Mouse (Mus musculus): ENCODE data around the gene Rbpjl.

Rbpjl gene

DNA sequence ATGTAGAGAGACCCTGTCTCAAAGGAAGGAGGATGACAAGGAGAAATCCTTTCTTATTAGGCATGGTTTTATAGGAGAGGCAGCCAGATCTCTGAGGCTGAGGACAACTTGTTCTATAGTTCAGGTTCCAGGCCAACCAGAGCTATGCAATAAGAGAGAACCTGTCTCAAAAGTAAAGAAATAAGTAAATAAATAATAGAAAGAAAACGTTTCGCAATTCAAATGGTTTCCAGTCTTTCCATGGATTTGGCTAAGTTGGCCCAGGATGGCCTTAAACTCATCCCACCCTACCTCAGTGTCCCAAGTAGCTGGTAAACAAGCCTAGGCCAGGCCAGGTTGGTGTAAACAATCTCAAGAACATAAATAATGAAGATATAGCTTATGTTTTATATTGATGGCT lies 41.8 kb downstream of the Rbpjl start:
- in situ Hi-C loops (cut with MboI, MseI): no loop called here

DNA sequence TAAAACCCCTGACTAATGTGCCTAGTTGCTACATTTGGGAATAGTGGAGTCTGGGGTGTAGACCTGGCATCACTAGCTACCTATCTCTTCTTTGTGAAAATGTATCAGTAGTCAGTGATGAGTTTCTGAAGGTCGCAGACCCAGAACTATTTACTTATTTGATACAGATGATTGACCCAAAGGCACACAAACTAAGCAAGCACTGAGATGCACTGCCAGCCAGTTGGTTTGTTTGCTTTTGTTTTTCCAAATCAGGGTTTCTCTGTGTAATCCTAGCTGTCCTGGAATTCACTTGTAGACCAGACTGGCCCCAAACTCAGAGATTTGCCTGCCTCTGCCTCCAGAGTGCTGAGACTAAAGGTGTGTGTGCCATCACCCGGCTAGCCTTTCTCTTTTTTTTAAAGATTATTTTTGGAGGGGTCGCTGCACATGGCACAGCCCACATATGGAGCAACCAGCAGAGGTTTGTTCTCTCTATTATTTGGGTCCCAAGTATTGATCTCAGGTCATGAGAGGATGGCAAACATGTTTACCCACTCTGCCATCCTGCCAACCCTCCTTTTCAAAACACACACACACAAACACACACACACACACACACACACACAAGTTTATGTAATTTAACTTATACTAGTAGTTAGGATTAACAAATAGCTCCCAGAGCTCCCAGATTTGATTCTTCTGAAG lies 42.6 kb downstream of the Rbpjl start:
- in situ Hi-C loops (cut with MboI, MseI): no loop called here

DNA sequence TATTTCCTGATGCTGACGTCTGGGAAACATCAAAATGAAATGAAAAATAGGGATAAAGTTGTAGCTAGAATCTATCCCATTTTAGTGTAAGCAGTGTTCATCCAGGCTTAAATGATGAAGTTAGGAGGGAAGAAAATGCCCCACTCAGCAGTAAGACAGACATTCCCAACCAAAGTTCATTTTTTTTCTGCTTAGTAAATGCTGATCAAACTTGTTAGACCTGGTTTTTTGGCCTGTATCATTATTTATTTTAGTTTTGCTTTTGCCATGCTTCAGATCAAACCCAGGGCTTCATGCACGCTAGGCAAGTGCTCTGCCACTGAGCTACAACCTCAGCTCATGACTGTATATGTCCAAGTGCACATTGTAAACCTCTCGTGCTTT lies 43.1 kb downstream of the Rbpjl start:
- in situ Hi-C loops (cut with MboI, MseI): no loop called here

DNA sequence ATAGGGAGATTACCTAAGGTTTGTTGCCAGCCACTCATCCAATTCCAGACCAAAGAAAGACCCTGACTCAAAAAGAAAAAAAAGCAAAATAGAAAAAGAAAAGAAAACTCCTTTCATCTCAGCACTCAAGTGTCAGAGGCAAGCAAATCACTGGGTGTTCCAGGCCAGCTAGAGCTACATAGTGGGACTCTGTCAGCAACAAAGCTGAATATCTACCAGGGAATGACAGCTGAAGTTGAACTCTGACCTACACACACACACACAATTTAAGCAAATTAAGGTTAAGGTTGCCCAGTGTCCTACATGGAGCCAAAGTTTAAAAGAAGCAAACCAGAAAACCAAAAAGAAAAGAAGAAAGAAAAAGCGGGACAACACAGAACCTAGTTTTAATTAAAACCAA lies 45.2 kb downstream of the Rbpjl start:
- in situ Hi-C loops (cut with MboI, MseI): no loop called here

DNA sequence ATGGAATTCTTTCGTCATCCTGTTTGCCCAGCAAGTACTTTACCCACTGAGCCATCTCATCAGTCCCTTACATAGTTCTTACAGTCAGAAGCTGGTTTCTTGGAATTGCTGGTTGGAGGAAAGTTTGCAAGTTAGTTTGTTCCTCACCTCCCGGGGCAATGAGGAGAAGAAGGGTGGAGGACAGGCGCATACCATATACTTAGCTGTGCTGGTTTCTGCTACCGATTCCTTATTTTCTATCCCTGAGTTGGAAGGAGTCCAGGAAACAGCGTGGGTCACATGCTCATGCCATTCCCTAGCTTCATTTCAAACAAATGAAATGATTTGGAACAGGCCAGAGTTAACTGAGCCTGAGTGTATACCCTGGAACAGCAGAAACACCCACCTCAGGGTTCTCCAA lies 46.0 kb downstream of the Rbpjl start:
- in situ Hi-C loops (cut with MboI, MseI): no loop called here

DNA sequence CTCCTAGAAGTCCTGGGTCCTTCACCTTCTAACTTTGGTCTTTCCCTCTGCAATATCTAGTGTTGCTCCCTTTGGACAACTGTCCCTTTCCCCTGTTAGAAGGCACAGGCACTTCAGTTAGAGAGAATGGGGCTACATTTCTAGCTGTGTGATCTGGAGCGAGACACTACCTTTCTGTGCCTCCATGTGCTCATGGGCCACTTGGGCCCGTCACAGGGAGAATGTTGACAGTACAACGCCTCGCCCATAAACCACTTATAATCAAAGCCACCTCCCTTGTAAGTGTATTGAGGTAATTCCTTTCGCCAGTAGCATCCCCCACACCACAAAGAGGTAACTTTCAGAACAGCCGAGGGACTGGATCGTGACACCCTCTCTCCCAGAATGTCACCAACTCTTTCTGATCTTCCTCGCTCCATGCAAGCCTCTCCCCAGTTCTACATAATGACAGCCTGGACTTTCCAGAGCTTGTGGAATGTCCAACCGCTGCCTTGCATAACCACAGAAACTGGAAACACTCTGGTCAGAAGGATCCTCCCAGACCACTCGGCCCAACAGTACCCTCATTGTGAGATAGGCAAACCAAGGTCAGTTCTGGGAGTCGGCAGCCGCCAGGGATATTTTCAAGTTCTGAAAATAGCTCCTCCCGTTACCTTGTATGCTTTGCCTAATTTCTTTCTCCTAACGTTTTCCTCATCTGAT lies 46.6 kb downstream of the Rbpjl start:
- in situ Hi-C loops (cut with MboI, MseI): no loop called here

DNA sequence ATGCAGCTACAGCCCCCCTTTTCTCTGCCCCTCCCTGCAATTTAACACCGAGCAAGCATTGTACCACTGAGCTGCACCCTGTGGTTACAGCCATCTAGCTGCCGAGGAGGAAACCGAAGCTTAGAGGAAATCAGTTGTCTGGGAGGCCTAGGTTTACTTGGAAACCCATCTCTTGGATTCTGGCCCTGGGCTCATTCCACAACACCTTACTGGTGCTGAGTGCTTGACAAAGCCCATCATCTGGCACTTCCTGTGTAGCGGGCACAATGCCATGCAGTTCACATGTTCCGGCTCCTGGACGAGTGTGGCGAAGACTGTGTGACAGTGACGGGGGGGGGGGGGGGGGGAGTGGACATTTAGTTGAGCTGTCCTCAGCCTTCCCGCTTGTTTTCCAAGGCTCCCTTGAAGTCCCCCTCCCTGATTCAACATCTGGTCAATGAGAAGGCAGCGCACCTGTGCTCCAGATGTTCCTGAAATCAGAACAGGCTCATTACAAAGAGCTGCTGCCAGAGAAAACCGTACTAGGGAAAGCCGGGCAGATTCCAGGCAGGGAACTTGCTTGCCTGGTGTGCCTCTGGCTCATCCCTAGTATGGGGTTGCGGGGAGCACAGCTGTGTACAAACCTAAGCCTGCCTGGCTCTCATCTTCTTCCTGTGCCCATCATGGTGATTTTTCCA lies 49.2 kb downstream of the Rbpjl start:
- in situ Hi-C loops (cut with MboI, MseI): no loop called here

DNA sequence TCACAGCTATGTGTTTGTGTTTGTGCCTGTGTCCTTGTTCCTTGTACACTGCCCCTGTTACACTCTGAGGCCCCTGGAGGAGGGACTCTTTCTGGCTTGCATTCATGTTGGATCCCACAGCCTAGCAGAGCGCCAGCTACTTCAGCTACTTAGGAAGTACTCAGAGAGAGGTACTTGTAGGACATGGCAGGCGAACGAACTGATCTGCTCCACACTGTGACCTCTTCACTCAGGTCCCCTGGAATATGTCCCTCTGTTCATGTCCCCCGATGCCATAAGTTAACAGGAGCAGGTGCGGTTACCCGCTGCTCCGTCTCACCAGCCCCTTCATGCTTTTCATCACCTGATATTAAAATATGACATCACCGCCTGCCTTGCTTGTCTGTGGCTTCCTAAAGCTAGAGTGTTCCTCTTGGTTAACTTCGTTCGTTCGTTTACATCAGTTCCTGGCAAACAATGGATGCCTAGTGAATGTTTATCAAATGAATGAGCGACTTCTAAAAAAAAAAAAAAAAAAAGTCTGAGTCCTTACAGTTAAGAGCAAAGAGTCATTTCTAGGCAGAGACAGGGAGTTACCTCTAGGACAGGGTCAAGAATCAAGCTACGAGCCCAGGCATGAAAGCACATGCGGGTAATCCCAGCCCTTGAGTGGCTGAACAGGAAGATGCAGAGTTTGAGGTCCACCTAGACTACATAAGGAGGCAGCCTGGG lies 50.3 kb downstream of the Rbpjl start:
- in situ Hi-C loops (cut with MboI, MseI): no loop called here

DNA sequence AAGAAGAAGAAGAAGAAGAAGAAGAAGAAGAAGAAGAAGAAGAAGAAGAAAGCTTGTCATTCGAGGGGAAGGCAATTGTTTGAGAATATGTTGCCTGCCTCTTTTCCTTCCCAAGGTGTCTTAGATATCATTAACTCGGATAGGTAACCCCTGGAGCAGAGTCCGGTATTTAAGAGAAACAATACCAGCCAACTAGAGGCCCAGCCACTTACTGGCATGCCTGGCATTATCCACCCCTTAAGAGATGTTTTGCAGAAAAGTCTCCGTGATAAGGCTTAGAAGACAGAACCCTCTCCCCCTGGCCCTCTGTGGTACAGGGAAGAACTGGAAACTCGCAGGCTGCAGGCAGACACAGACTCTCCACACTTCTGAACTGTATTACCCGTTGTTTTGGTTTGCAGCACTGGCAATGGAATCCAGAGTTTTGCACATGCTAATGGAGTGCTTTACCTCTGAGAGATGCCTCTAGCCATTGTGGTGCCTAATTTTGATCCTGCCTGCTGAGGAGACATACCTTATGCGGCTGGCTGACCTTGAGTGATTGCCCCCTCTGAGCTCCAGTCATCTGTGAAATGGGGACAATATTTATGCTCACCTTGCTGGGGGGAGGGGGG lies 51.1 kb downstream of the Rbpjl start:
- in situ Hi-C loops (cut with MboI, MseI): no loop called here

DNA sequence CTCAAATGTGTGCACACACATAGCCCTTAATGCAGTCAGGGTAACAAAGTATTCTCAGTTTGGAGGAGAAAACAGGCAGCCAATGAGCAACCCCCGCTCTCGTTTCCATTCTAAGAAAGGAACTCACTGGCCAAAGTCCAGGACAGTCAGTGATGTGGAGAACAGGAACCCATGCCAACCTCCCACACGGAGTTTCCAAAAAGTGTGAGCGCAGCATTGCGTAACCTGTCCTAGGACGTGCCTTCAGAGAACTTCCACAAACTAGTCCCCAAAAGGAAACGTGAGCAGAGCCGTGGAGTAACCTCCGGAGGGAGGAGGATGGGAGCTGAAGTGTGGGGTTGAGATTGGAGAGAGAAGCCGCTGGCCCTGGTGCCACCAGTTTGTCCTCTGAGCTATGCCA lies 51.9 kb downstream of the Rbpjl start:
- in situ Hi-C loops (cut with MboI, MseI): no loop called here

DNA sequence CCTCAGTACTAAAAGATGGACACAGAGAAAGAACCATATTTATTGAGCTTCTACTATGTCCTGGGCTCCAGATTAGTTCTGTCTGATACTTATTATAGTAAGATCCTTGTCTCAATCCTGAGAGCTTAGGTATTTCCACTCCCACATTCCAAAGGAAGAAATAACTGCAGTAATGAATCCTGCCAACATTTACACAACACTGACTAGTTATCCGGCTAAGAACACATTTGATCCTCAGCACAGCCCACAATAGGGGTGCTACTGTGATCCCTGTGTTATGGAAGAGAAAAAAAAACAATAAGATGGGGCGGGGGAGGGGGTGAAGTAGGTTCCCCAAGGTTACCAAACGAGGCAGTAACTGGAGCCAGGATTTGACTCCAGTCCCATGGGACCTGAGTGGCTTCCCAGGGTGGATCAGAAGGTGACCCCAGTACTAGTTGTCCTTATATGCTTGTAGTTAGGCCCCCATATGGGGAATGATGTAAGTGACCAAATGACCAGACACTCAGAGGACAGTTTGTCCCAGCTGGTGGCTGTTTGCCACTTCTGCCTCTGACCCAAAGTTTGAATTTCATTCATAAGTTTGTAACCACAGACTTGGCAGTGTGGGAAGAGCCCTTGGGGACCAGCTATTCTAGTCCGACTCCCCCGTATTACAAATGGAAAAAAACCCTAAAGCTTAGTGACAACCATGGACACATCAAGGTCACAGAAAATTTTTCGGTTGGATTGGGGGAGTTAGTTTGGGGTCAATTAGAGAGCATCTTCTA lies 52.7 kb downstream of the Rbpjl start:
- in situ Hi-C loops (cut with MboI, MseI): no loop called here

DNA sequence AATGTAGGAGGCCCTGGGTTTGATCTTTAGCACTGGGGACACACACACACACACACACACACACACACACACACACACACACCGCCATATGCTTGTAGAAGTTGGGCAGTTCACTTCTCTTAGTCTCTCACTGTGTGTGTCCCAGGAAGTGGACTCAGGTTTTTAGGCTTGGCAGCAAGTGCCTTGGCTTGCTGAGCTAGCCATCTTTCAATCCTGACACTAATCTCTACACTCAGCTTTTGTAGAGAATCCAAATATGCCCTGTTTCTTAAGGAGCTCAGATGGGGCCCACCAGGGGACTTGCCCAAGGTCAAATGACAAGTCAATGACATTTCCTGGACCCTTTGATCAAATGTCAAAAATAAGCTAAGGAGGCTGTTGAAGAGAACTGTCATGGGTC lies 53.5 kb downstream of the Rbpjl start:
- in situ Hi-C loops (cut with MboI, MseI): no loop called here

DNA sequence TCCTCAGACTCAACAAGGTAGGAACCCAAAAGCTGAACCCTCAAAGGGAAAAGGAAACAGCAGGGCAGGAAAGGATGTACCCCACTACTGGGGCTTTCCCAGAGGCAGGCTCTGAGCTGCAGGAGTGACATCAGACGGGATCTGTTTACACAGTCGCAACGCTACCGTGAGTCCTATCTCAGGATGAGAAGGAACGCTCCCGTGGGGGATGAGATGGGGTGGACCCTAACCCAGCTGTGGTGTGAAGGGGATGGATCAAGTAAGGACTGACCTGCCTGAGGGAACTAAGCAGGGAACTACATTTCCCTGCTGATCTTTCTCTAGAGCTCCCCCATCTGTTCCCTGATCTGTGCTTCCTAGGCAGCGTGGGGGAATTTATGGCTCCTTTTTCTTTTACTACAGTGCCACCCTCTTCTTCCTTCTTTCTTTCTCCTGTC lies 53.9 kb downstream of the Rbpjl start, which contains the start of gene Sys1:
Sys1 (plus strand) TSS at position 101 of the 437 bp plus-strand sequence.
- in situ Hi-C loops (cut with MboI, MseI): no loop called here

DNA sequence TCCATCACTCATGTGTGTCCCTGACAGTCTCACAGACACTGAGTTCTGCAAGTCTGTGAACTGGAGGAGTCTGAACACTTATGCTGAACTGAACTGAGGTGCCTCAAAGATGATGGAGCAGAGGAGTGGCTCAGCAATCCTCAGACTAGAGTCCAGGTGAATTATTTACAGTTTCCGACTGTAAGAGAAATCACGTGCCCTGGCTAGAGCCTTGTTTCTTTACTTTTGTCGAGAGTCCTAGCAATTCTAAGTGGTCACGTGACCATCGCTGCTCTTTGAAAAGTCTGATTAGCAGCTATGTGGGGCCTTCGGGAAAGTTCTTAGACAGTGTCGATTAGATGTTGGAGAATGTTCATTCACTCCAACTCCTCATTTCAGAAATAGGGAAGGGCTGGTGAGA lies 55.0 kb downstream of the Rbpjl start:
- in situ Hi-C loops (cut with MboI, MseI): no loop called here

DNA sequence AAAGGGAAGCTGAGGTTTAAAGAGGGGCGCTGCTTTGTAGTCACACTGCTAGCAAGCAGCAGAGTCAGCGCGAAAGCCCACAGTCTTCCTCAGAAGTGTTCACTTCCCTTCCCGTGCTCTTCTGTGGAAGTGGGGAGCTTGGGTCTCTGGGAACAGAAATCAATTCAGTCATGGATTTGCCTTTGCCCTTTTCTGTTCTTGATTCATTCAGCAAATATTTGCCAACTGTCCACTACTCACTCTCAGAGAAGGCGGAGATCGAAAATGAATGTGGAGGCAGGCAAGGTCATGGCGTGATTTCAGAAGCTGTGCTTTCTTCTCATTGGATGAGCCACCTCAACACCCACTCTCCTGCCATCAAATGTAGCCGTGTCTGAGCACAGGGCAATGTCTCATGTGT lies 55.6 kb downstream of the Rbpjl start:
- in situ Hi-C loops (cut with MboI, MseI): no loop called here

DNA sequence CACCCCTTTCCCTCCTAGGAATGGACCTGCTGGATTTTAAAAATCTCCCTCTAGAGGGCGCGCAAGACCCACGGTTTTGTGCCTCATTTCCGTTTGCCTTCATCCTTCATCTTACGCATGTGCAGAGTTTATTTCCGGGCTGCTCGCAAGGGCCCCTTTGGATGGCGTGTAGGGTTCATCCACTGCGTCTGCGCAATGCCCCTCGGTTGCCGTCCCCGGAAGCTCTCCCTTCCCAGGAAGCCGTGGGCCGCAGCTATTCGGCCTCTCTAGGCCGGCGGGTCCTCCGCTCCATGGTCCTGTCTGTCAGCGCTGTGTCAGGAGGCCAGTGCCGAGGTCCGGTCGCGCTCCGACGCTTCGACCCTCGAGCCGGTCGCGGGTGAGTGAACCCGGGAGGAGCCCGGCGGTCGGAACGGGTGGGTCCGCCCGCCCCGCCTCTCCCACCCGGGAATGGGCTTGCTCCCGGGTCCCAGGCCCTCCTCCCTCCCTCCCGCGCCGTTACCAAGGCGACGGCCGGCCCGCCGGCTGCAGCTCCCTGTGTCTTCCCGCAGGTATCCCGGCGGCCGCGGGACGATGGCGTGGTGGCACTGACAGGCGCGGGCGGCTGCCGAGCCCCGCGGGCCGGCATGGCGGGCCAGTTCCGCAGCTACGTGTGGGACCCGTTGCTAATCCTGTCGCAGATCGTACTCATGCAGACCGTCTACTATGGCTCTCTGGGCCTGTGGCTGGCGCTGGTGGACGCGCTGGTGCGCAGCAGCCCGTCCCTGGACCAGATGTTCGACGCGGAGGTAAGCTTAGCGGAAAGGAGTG lies 58.0 kb downstream of the Rbpjl start, which contains the start of gene Gm20458:
Gm20458 (plus strand) TSS at position 223 of the 807 bp plus-strand sequence.
- in situ Hi-C loops (cut with MboI, MseI): loop anchor here (5.0 kb wide), 1 partner anchor 71 kb away; no protein-coding TSS in a partner anchor

All from T-helper 1 cell (primary cell).